Mouse (Mus musculus) cerebellum, adult 2 months (tissue): Measurements from ENCODE around the gene Fgg.

Experiments
- CTCF ChIP-seq: fragments of 200-500 bp; IDR thresholded peaks from 2 replicates; pipeline ENCODE4 v1.5.1; 2011; ENCODE audit warnings: low read depth, mild to moderate bottlenecking, control low read depth, low read length, moderate library complexity, borderline replicate concordance; ENCODE audit not compliant: insufficient read depth
- POLR2A ChIP-seq: fragments of 200-500 bp; IDR thresholded peaks from 2 replicates; pipeline ENCODE4 v1.6.1; 2011; ENCODE audit warnings: low read length, control low read depth, borderline replicate concordance; ENCODE audit not compliant: insufficient read depth

DNA sequence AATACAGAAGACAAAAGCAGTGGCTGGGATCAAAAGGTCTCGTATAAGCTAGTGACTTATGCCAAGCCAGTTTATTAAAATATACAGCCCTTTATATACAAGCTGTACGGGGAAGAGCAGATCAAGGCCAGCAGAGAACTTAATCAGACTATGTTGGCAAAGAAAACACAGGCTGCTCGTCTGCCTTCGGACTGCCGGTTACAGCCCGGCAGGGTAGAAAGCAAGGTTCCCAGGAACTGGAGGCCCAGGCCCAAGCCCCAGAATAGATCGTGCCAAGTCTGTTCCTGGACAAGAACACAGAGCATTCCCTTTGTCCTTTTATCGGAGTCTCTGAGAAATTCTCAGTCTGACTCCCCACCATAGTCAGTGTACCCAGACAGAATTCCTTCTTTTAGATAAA is 25.7 kb upstream of the Fgg start:
- TF ChIP-seq CTCF (no peak), POLR2A (no peak)
